Mouse (Mus musculus) megakaryocyte, adult 5-6 weeks (primary cell): ENCODE results near the gene Chd2. TPM values are rescaled to one million over a fixed set of nuclear protein-coding genes. Genes with fewer than 3 reads are reported as not detected.
"Not testable (repeated sequence)": the region's sequence is repeated elsewhere in the genome, so short reads cannot be mapped to it uniquely, and the experiment has no call there.

ENCODE experiments used
- ATAC-seq: 2 replicates; pipeline ENCODE4 v1.8.0; 2016; ENCODE audit warnings: mild to moderate bottlenecking, inconsistent platforms; ENCODE audit not compliant: poor library complexity, severe bottlenecking
- total RNA-seq, 2 experiments: library from RNA; stranded (forward) in 1 of 2; stranded (reverse) in 1 of 2; fragments of 153-499, 151-499 nt in 1 of 2; fragments of 221-1000, 200-1000 nt in 1 of 2; gene quantifications; 2 replicates each; pipeline versions ENCODE4 v1.2.3 to v1.2.4; 2015 to 2017

The Chd2 gene
- total RNA-seq, 2 experiments from 2014 or later: 54.4 to 88.6 TPM

- no peak for ATAC-seq
These were observed 17.9 kb downstream of the Chd2 start for GRCm38 (mm10) chr7:73523608-73524259.

DNA sequence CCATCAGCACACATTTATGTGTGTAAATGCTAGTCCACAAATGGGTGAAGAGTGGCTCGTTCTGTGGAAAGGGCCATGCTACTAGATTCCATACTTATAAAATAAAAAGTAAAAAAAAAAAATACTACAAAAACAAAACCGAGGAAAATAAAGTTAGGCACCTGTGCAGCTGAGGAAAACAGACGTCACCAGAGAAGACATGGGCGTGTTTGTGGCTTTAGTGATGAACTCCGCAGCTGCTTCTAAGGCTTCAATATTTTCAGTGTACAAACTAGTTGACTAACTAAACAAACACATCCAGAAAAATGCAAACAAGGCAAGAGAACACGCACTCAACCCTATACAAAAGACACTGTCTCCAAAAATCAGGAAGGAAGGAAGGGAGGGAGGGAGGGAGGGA, 18.4 kb downstream of the Chd2 start:
- ATAC-seq: no peak

GRCm38 (mm10) chr7:73521277-73522193, 20.1 kb downstream of the Chd2 start:
- no peak for ATAC-seq

- no peak for ATAC-seq
These were observed 21.4 kb downstream of the Chd2 start for GRCm38 (mm10) chr7:73520231-73520630.

DNA sequence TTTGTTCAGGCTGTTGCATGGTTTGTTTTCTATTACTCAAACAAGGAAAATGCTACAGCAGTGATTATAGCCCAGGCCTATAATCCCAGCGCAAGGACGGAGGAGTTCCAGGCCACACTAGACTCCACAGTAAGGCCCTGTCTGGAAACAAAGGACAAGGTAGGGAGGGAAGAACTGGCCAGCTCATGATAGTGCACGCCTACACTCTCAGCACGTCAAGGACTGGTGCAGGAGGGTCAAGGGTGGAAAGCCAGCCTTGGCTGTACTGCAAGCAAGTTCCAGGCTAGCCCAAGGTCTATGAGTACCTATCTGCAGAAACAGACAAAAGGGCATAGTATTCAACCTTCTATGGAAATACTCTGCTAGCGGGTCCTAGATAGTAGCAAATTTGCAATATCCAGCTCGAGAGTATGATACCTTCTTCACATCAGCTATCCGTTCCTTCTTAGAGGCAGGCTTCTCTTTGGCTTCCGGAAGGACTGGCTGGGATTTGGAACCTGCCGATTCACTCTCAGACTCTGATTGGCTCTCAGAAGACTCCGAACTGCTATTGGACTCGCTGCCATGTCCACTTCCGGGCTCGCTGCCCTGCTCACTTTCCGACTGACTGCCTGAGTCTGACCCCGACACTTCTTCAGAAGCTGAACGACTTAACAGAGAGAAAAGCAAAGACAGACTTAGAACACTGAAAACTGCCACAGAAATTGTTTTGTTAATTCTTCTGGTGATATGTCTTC, 22.4 kb downstream of the Chd2 start:
- no peak for ATAC-seq

DNA sequence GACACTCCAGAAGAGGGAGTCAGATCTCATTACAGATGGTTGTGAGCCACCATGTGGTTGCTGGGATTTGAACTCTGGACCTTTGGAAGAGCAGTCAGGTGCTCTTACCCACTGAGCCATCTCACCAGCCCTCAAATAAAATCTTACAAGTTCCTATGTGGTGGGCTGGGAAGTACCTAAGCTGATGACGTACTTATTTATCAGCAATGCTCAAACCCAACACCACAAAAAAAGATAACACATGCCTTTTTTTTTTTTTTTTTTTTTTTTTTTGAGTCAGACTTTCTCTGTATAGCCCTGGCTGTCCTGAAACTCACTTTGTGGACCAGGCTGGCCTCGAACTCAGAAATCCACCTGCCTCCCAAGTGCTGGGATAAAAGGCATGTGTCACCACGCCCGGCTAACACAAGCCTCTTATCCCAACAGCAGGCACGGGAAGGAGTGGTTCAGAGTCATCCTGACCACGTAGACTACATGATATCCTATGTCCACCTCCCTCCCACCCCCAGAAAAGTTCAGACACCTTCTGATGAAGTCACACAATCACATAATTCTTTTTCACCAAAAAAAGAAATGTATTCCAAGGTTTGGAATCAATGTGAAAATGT, 23.2 kb downstream of the Chd2 start:
- not testable (repeated sequence) for ATAC-seq

GRCm38 (mm10) chr7:73517432-73518054, 24.1 kb downstream of the Chd2 start:
- peak; percentile 72 for ATAC-seq

DNA sequence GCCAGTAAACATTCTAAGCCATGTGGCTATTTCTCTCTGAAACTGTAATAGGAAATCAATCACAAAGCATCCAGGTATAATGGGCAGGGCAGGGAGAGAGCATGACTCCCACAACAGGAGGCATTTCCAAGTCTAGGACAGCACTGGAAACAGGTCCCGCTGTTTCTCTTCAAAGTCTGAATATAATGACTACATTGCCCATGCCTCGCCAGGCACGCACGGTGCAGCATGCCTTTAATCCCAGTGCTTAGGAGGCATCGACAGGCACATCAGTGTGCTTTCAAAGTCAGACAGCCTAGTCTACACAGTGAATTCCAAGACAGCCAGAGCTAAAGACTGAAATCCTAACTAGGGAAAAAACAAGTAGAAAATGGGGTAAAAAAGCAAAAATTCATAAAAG, 24.8 kb downstream of the Chd2 start:
- ATAC-seq: no peak

DNA sequence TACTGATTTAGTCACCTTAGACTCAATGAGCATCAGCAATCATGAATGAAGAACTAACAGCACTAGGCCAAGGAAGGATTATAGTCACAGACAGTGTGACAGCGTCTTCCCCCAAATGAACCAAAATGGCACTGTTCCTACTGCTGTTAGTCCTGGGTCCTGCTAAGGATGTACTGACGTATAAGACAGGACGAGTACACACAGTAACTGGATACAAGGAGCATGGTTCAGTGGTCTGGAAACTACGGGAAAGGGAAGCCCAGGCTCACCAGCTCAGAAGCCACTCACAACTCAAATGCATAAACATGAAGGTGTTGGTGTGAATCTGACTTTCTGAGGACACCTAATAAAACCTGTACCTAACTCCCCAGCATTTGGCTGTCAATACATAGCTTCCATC, 27.1 kb downstream of the Chd2 start:
- ATAC-seq: no peak

- ATAC-seq: no peak
These were observed 29.2 kb downstream of the Chd2 start for GRCm38 (mm10) chr7:73512422-73512821.

DNA sequence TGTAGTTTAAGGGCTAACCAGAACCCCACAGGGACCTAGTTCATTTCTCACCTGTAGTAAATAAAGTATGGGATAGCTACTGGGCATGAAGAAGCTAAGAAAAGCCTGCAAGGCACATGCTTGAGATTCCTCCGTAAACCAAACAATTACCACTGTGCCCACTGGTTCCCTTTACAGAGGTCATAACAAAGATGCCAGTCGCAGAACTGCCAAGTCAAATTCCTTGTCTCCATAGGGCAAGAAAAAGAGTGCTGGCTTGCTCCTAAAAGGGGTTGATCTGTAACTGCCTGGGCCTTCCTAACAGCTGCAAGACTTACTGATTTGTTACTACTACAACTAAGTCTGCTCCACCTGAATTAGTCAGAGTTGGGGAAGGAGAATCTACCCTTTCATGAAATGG, 32.9 kb downstream of the Chd2 start:
- no peak for ATAC-seq

GRCm38 (mm10) chr7:73507491-73507890, 34.1 kb downstream of the Chd2 start:
- ATAC-seq: no peak

GRCm38 (mm10) chr7:73506852-73507251, 34.8 kb downstream of the Chd2 start:
- ATAC-seq: no peak

- ATAC-seq: no peak
These were observed 36.4 kb downstream of the Chd2 start for GRCm38 (mm10) chr7:73505266-73505665.

- no peak for ATAC-seq
These were observed 43.4 kb downstream of the Chd2 start for GRCm38 (mm10) chr7:73498200-73498599.

- ATAC-seq: no peak
These were observed 52.4 kb downstream of the Chd2 start for GRCm38 (mm10) chr7:73489261-73489660.

DNA sequence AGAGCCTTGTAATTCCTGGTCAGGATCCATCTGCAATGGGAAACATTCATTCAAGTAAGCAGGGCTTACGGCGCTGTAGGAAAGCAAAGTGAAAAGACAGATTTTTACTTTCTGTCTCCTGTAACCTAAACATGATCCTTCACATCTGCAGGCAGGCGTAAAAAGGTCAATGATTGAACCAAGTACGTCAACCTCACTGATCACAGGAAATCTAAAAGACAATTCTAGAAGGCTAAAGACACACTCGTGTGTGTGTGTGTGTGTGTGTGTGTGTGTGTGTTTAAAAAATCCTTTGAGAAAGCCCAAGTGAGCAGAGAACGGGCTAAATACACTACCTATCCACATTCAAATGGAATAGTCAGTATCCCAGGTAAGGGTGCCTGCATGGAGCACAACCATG, 60.5 kb downstream of the Chd2 start:
- no peak for ATAC-seq

- ATAC-seq: no peak
These were observed 62.1 kb downstream of the Chd2 start for GRCm38 (mm10) chr7:73479506-73479905.

DNA sequence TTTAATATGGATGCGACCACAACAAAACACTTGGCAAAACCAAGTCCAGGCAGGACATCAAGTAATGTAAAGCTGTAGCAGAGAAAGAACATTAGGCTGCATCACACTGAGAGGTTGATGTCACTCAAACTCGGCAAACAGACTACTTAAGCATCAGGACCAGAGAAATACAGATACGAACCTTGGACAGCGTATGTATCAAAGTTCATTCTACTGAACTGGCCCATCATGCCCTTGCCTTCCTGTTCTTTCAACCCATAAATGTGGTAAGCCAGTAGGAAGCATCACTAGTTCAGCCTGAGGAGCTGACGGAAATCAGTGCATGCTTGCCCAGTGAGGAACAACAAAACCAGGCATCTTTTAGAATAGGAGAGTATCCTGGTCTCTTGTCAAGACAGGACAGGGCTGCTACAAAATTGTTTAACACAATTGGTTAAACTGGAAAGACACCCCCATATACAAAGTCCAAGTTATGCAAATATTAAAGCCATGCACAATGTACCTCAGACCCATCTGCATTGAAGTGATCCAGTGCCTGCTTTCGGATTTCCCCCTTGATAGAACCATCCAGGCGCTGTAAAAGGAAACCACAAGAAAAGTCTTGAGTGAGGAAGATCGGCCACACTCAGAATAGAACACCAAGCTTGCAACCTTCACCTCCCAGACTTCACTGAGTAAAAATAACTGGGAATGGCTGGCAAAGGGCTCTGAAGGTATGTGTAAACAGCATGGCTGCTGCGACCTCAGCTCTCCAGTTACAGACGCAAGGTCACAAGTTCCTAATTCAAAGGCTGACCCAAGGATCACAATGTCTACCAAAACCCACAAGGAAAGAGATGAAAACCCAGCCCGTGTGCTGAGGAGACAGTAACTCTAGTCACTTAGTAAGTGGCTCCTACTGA, 63.2 kb downstream of the Chd2 start:
- no peak for ATAC-seq

DNA sequence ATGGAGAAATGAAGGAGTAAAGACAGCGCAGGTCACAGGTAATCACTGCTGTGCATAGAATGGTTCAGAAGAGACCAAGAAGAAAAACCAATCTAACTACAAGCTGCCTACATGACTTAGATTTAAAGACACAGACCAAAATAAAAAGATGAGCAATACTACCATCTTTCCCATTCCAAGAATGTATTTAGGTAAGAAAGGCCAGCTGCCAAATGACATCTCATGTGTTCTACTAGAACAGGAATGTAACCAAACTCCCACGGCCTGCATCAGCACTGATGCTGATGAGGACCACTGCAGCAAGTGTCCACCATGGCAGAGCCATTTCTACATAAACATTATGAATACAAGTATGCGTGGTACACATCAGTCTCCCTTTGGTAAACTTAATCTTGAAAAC, 73.9 kb downstream of the Chd2 start:
- ATAC-seq: no peak
